Mouse (Mus musculus) lung, adult 2 months (tissue): ENCODE data around the gene Usp18.

ENCODE experiments used
- CTCF ChIP-seq: fragments of 200-500 bp; IDR thresholded peaks from 2 replicates; pipeline ENCODE4 v1.5.1; 2011; ENCODE audit warnings: mild to moderate bottlenecking, low read length, control low read depth; ENCODE audit not compliant: insufficient read depth
- POLR2A ChIP-seq: fragments of 200-500 bp; IDR thresholded peaks from 2 replicates; pipeline ENCODE4 v1.6.1; 2011; ENCODE audit warnings: low read depth, mild to moderate bottlenecking, control low read depth, low read length, borderline replicate concordance; ENCODE audit errors: extremely low read depth

DNA sequence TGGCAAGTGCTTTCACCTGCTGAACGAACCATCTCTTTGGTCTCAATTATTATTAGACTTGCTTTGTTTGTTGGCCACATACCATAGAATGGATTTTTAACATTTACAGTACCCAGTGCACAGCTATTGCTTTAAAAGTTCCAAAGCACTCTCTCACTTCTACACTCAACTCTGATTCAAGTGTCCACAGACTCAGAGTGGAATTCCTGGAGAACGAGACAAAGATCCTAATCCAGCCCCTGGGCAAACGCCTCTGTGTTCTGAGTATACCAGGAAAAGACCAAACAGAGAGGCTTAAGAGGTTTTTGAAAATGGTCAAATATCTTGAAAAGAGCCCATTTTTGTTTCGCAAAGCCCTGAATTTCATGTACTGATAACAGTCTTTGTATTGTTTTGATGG, 32.7 kb upstream of the Usp18 start:
- TF ChIP-seq POLR2A (no peak), CTCF (no peak)
